Mouse (Mus musculus): Measurements from ENCODE around the gene Zbtb44.

The Zbtb44 gene

GRCm38 (mm10) chr9:31115586-31115985 lies 85.1 kb downstream of the Zbtb44 start:
- no peak for DNase-seq (ENCODE audit: low spot score)

- DNase-seq (ENCODE audit: low spot score): no peak
Measured at GRCm38 (mm10) chr9:31117088-31117487, 86.6 kb downstream of the Zbtb44 start.

- DNase-seq (ENCODE audit: low spot score): no peak
Measured at GRCm38 (mm10) chr9:31117488-31117887, 87.0 kb downstream of the Zbtb44 start.

- no peak for DNase-seq (ENCODE audit: low spot score)
Measured at GRCm38 (mm10) chr9:31118520-31119298, 88.3 kb downstream of the Zbtb44 start.

- no peak for DNase-seq (ENCODE audit: low spot score)
Measured at GRCm38 (mm10) chr9:31119405-31119804, 89.0 kb downstream of the Zbtb44 start.

- no peak for DNase-seq (ENCODE audit: low spot score)
Measured at GRCm38 (mm10) chr9:31119882-31120532, 89.6 kb downstream of the Zbtb44 start.

- no peak for DNase-seq (ENCODE audit: low spot score)
Measured at GRCm38 (mm10) chr9:31120533-31120915, 90.1 kb downstream of the Zbtb44 start.

- no peak for DNase-seq (ENCODE audit: low spot score)
Measured at GRCm38 (mm10) chr9:31122464-31123030, 92.1 kb downstream of the Zbtb44 start.
